Mouse (Mus musculus): ENCODE measurements around the gene Ppp1r9a. TPM values are rescaled to one million over a fixed set of nuclear protein-coding genes. Genes with fewer than 3 reads are reported as not detected.

Ppp1r9a gene
- polyA plus RNA-seq (2012; rRNA removed): 29.6 and 29.8 TPM in 2 replicates

GRCm38 (mm10) chr6:4902674-4903324, at the start of gene Ppp1r9a:
Ppp1r9a (plus strand) TSS chr6:4902917.

GRCm38 (mm10) chr6:5193693-5194092, 291.0 kb downstream of the Ppp1r9a start, which contains the start of gene Pon1:
Pon1 (minus strand) TSS chr6:5193946.

Other genes starting within 250 kb of the Ppp1r9a start
- gene Sgce, start 155.7 kb upstream of the Ppp1r9a start, polyA plus RNA-seq (2012; rRNA removed): 41.3 and 46.2 TPM in 2 replicates
- 71.8 and 97.9 TPM in 2 replicates for gene Peg10, start 155.6 kb upstream of the Ppp1r9a start, polyA plus RNA-seq (2012; rRNA removed)